Mouse (Mus musculus) myocyte (in vitro differentiated cells): ENCODE results near the gene 4930579G24Rik.

ENCODE experiments used
- CEBPB ChIP-seq: IDR thresholded peaks from 2 replicates; pipeline ENCODE4 v1.6.1; 2011; ENCODE audit warnings: mild to moderate bottlenecking, moderate library complexity; ENCODE audit not compliant: poor library complexity, insufficient read depth, severe bottlenecking
- E2F4 ChIP-seq: IDR thresholded peaks from one replicate; pipeline ENCODE4 v1.6.1; 2011; ENCODE audit warnings: mild to moderate bottlenecking, control low read depth, moderate library complexity; ENCODE audit not compliant: insufficient read depth
- MAX ChIP-seq: IDR thresholded peaks from one replicate; pipeline ENCODE4 v1.6.1; 2011; ENCODE audit warnings: low read depth, mild to moderate bottlenecking, control low read depth
- MYOD1 ChIP-seq, 3 experiments: IDR thresholded peaks; one replicate each; pipeline ENCODE4 v1.6.1; 2011; ENCODE audit warnings: control low read depth in 2 of 3, low read depth in 2 of 3, mild to moderate bottlenecking in 2 of 3, moderate library complexity in 1 of 3; ENCODE audit not compliant: insufficient read length in 2 of 3, control insufficient read depth in 1 of 3
- POLR2A ChIP-seq: IDR thresholded peaks from one replicate; pipeline ENCODE4 v1.6.1; 2011; ENCODE audit warnings: low read depth, mild to moderate bottlenecking, control low read depth, moderate library complexity; ENCODE audit not compliant: insufficient read length
- POLR2AphosphoS2 ChIP-seq: IDR thresholded peaks from one replicate; pipeline ENCODE4 v1.6.1; 2011; ENCODE audit warnings: low read depth, control low read depth; ENCODE audit not compliant: insufficient read length
- REST ChIP-seq: IDR thresholded peaks from one replicate; pipeline ENCODE4 v1.6.1; 2011; ENCODE audit warnings: mild to moderate bottlenecking, control low read depth, moderate library complexity; ENCODE audit not compliant: insufficient read depth, insufficient read length
- SRF ChIP-seq: IDR thresholded peaks from one replicate; pipeline ENCODE4 v1.6.1; 2011; ENCODE audit warnings: low read depth; ENCODE audit not compliant: control insufficient read depth, insufficient read length
- TCF12 ChIP-seq: IDR thresholded peaks from one replicate; pipeline ENCODE4 v1.6.1; 2011; ENCODE audit warnings: mild to moderate bottlenecking, control low read depth; ENCODE audit not compliant: poor library complexity, insufficient read depth, severe bottlenecking
- USF1 ChIP-seq: IDR thresholded peaks from one replicate; pipeline ENCODE4 v1.6.1; 2011; ENCODE audit warnings: low read depth, mild to moderate bottlenecking, control low read depth, moderate library complexity

DNA sequence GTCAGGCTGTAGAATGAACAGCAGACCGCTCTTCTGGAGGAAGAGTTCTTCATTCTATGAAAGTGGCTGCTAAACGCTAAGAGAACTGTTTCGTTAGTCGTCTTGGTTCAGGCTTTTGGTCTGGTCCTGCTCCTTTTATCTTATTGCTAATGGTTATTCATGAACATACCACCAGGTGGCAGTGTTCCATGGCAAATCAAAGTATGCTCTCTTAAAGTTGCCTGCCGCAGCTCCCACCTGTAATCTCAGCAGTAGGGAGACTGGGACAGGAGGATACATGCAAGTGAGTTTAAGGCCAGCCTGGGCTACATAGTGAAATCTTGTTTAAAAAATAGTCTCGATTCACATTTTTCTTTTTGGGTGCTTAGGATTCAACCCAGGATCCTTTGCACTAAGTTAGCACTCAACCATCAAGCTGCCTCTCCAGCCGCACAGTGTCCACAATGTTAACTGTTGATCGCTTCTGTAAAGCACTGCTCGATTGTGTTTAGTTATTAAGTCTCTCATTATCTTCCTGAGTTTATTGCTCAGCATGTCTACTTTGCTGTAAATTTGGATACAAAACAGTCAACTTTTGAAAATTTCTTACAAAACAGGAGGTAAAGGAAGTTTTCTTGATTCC, 36.0 kb downstream of the 4930579G24Rik start:
- TF ChIP-seq CEBPB (no peak), POLR2A (no peak), USF1 (no peak), SRF (no peak), MYOD1 (IDR thresholded peaks at IDR 0.05; ENCODE audit: control insufficient read depth in 1 of 3, insufficient read length in 2 of 3, low read depth in 2 of 3) (no peak), POLR2AphosphoS2 (no peak), MAX (no peak), REST (no peak), E2F4 (no peak), TCF12 (no peak)
